8 mouse cellular contexts compared by ENCODE assay signal in the genomic region with DNA sequence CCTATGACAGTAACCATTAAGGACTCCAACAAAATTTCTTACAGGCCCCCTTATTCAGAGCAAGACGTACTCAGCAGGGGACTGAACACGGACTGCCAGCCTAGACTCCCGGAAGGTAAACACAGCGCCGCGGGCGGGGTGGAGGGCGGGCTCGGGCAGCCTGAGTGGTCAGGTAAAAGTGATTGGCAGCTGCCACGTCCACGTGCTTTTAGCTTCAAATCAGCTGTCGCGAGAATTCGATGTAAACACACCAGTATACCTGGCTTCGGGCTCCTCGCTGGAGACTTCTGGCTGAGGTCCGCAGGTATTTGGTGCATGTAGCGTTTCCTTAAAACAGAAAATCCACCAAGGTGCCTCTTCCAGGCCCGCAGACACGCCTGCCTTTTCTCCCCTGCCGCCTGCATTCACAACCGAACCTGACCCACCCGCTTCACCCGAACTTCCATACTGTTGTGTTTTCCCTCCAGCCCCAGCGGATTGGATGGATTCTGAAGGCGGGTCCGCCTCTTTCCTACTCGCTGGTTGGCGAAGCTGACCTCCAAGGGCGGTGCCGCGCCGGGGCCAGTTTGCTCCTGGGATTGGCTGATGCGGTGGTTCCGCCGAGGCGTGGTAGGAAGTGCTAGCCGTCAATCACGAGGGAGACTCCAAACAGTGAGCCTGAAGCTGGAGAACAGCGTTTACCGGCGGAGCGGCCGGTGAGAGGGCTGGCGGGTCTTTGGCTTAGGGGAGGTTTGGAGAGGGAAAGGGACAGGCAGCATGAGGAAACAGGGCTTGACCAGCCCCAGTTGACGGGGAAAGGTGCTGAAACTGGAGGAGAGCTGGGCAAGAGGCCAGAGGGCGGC. TPM values are rescaled to one million over a fixed set of nuclear protein-coding genes. Genes with fewer than 3 reads are reported as not detected.
DNase-seq lines count a peak whose midpoint lies in the region; ATAC-seq lines count a peak whose summit lies in the region.

Gene Bcas3, plus strand, starts transcription at position 629 of the 842 bp plus-strand sequence.

- DNase-seq in MEL-GATA-1-ER (ENCODE audit: extremely low read depth, low read depth) = peak; percentile 95
- peak; percentile 98 for DNase-seq in cerebellum, adult 8-10 months
- peak; percentile 97 for DNase-seq in forelimb bud, embryonic 11.5 days (ENCODE audit: low read depth, low spot score)
- peak; percentile 99 for DNase-seq in layer of hippocampus, adult 9-10 months (ENCODE audit: low spot score)
- DNase-seq in ovary, postnatal 10 days (ENCODE audit: low spot score) = peak; percentile 96
- DNase-seq in thymus, postnatal 10 days (ENCODE audit: low spot score in 2 of 2) = peak; percentile 96 to 98

- H3K4me3 ChIP-seq in lung, embryonic 16.5 days (ENCODE audit: low read length) = peak within 1 kb of the TSS; percentile 57

- H3K27me3 ChIP-seq in lung, embryonic 16.5 days (ENCODE audit: control insufficient read depth, insufficient read depth, low read depth, low read length) = no peaks in the 10 kb centered on the region

- peaks cover 2% of the 10 kb centered on the region; the same call in 1 of the 2 replicates for H3K36me3 ChIP-seq in lung, embryonic 16.5 days (ENCODE audit: control insufficient read depth, insufficient read depth, low read length)

- H3K4me2 ChIP-seq in lung, embryonic 16.5 days (ENCODE audit: low read depth, low read length) = peak within 1 kb of the TSS; percentile 79

- H3K27ac ChIP-seq in lung, embryonic 16.5 days (ENCODE audit: low read length) = 0 out of 2 replicates have a peak within 1 kb of the TSS, but pooled peaks have one; percentile 6

- H3K4me1 ChIP-seq in lung, embryonic 16.5 days (replicated peaks; ENCODE audit: control insufficient read depth, insufficient read depth, low read length) = peaks cover 9% of the 10 kb centered on the region

- no peaks in the 10 kb centered on the region for H3K9me3 ChIP-seq in lung, embryonic 16.5 days (ENCODE audit: control insufficient read depth, low read length)

- ATAC-seq in hematopoietic stem cell, adult 5-6 weeks (replicated peaks in 1 of 2; ENCODE audit: insufficient read depth in 1 of 2, low FRiP score in 2 of 2, low TSS enrichment in 1 of 2, low read depth in 1 of 2, poor library complexity in 2 of 2, severe bottlenecking in 2 of 2) = peak; percentile 99
- ATAC-seq in lung, embryonic 16.5 days (ENCODE audit: low read depth) = peak; percentile 99

- WGBS in lung, embryonic 16.5 days = under 1% methylated on average over 47 of the region's 47 CpGs

- peak within 1 kb of the TSS; percentile 68 for H3K9ac ChIP-seq in lung, embryonic 16.5 days (ENCODE audit: low read length)

RNA-seq across cellular contexts. Expression of gene Bcas3, which starts in this region (rescaled TPM):
- total RNA-seq in hematopoietic stem cell, adult 5-6 weeks (2017) = 18.3 and 19.2 TPM in 2 replicates
- 38.4 and 40.0 TPM in 2 replicates for polyA plus RNA-seq in lung, embryonic 16.5 days (2015; fragmentation: Nextera tagmentation; extraction: Ambion mirVana)

Comparison
In these comparisons a context has a peak if more than half of its experiments do, and no peak if none do; other contexts are left out.
1. Peak in every context shown above with its lines: DNase-seq, ATAC-seq, H3K4me3 ChIP-seq and H3K27ac ChIP-seq.